Mouse (Mus musculus) thymus, adult 18-20 months (tissue): ENCODE measurements around the gene Vegfb.

Experiments
- DNase-seq, 2 experiments: peaks; one replicate each; pipeline ENCODE4 v3.0.0; 2022; ENCODE audit warnings: mixed read lengths in 2 of 2

The Vegfb gene

GRCm38 (mm10) chr19:6987061-6987903 is at the start of gene Vegfb:
TSS of gene Vegfb (minus strand) at chr19:6987651.
- peak; percentile 67 to 68 for DNase-seq

- no peak for DNase-seq
These were observed 46.6 kb upstream of the Vegfb start for GRCm38 (mm10) chr19:7034006-7034405.

GRCm38 (mm10) chr19:7029531-7029930 is 42.1 kb upstream of the Vegfb start:
- DNase-seq: no peak

- peak; percentile 48 to 68 for DNase-seq
These were observed 32.8 kb upstream of the Vegfb start for GRCm38 (mm10) chr19:7020224-7020641.

- peak; percentile 77 to 87 for DNase-seq
These were observed 31.7 kb upstream of the Vegfb start, which contains the start of gene Fermt3 for GRCm38 (mm10) chr19:7019191-7019590. TSS of gene Fermt3 (minus strand) at chr19:7019469.

GRCm38 (mm10) chr19:7018546-7018945 is 31.1 kb upstream of the Vegfb start:
- peak in 1 of 2 experiments; percentile 35 for DNase-seq

GRCm38 (mm10) chr19:7017541-7018457 is 30.3 kb upstream of the Vegfb start:
- peak; percentile 49 to 57 for DNase-seq

GRCm38 (mm10) chr19:7014481-7015135 is 27.2 kb upstream of the Vegfb start:
- no peak for DNase-seq

GRCm38 (mm10) chr19:7013984-7014383 is 26.5 kb upstream of the Vegfb start:
- no peak for DNase-seq

GRCm38 (mm10) chr19:7012426-7012825 is 25.0 kb upstream of the Vegfb start:
- no peak for DNase-seq

GRCm38 (mm10) chr19:7006892-7007593 is 19.6 kb upstream of the Vegfb start:
- no peak for DNase-seq

GRCm38 (mm10) chr19:6999360-7000063 is 12.1 kb upstream of the Vegfb start:
- DNase-seq: no peak

- no peak for DNase-seq
These were observed 10.4 kb upstream of the Vegfb start for GRCm38 (mm10) chr19:6997721-6998290.

GRCm38 (mm10) chr19:6996006-6996405 is 8.6 kb upstream of the Vegfb start, which contains the start of the genes Nudt22 and Trpt1:
TSS of gene Nudt22 (minus strand) at chr19:6996117.
TSS of gene Trpt1 (plus strand) at chr19:6996131.
- DNase-seq: peak; percentile 56 to 74

- no peak for DNase-seq
These were observed 8.0 kb upstream of the Vegfb start for GRCm38 (mm10) chr19:6995255-6995991.

GRCm38 (mm10) chr19:6994489-6994888 is 7.0 kb upstream of the Vegfb start:
- no peak for DNase-seq

- DNase-seq: no peak
These were observed 6.6 kb upstream of the Vegfb start for GRCm38 (mm10) chr19:6994002-6994401.

- DNase-seq: no peak
These were observed 5.7 kb upstream of the Vegfb start for GRCm38 (mm10) chr19:6993011-6993770.
